Mouse (Mus musculus) stomach, postnatal 0 days (tissue): ENCODE measurements around the gene Fgfr2.

Experiments used
- CTCF ChIP-seq: IDR thresholded peaks from 2 replicates; pipeline ENCODE4 v1.5.1; 2016; ENCODE audit warnings: antibody characterized with exemption, low read depth, mild to moderate bottlenecking, moderate library complexity
- EP300 ChIP-seq: optimal IDR thresholded peaks from 2 replicates; pipeline ENCODE3; 2016; ENCODE audit warnings: antibody characterized with exemption

- no peak for TF ChIP-seq EP300
- no peak for TF ChIP-seq CTCF
Observed at GRCm38 (mm10) chr7:130757326-130757865, 2365.8 kb downstream of the Fgfr2 start.
